ENCODE assay signal across 12 mouse cellular contexts in the genomic region with DNA sequence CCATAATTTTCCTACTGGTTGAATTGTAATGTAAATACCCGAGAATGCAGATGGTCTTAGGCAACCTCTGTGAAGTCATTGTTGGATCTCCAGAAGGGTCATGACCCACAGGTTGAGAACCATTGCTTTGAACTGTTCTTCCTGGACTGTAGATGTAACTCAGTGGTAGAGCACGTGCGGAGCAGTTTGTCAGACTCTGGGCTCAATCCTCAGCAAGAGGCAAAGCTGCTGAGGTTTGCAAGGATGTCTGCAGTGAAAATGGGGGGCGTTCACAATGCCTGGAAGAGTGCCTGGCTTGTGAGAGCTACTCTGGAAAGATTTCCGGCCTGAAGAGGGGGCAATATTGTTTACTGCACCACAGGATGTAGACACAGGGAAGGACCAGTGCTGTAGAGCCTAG. TPM values are rescaled to one million over a fixed set of nuclear protein-coding genes. Genes with fewer than 3 reads are reported as not detected.
DNase-seq lines count a peak whose midpoint lies in the region; ATAC-seq and TF ChIP-seq lines count a peak whose summit lies in the region.
"Had no signal": no experiment of that assay in that cellular context is flagged by ENCODE, and none has a peak within 500 bp of the region (broad histone marks: within the 10 kb centered on the region; RNA-seq: fewer than 3 reads in every experiment).

No protein-coding gene starts in this region.

- no peak for DNase-seq in liver, embryonic 14.5 days (ENCODE audit: low read depth in 3 of 3, low spot score in 3 of 3)
- no peak for DNase-seq in thymus, postnatal 0 days (ENCODE audit: low spot score)
- DNase-seq: cerebellum, adult 18-20 months; midbrain, embryonic 14.5 days had no signal

- 35% methylated on average over 5 of the region's 5 CpGs for WGBS in intestine, postnatal 0 days
- WGBS in intestine, embryonic 15.5 days, result 48% methylated on average over 5 of the region's 5 CpGs
- 55% methylated on average over 5 of the region's 5 CpGs for WGBS in kidney, embryonic 15.5 days
- 37% methylated on average over 5 of the region's 5 CpGs for WGBS in liver, embryonic 14.5 days (ENCODE audit: insufficient replicate concordance)
- WGBS in small intestine, adult 2 months, result 41% methylated on average over 5 of the region's 5 CpGs
- 78% methylated on average over 5 of the region's 5 CpGs for WGBS in forebrain, embryonic 15.5 days
- 71% methylated on average over 5 of the region's 5 CpGs for WGBS in hindbrain, embryonic 16.5 days

- no peaks in the 10 kb centered on the region for H3K36me3 ChIP-seq in intestine, postnatal 0 days (ENCODE audit: control insufficient read depth, insufficient read depth)
- H3K36me3 ChIP-seq in intestine, embryonic 15.5 days, result no peaks in the 10 kb centered on the region
- peaks cover 13% of the 10 kb centered on the region for H3K36me3 ChIP-seq in kidney, embryonic 15.5 days
- no peaks in the 10 kb centered on the region for H3K36me3 ChIP-seq in liver, embryonic 14.5 days (replicated peaks; ENCODE audit: control insufficient read depth, insufficient read depth, low read depth)
- H3K36me3 ChIP-seq in small intestine, adult 2 months (ENCODE audit: control insufficient read depth, insufficient read depth, low read length), result no peaks in the 10 kb centered on the region
- no peaks in the 10 kb centered on the region for H3K36me3 ChIP-seq in forebrain, embryonic 15.5 days
- H3K36me3 ChIP-seq in hindbrain, embryonic 16.5 days (ENCODE audit: control insufficient read depth, insufficient read depth, low read length), result no peaks in the 10 kb centered on the region

- H3K4me2 ChIP-seq in intestine, postnatal 0 days (replicated peaks; ENCODE audit: low read depth), result no peak overlapping the region
- no peak overlapping the region for H3K4me2 ChIP-seq in intestine, embryonic 15.5 days (replicated peaks)
- H3K4me2 ChIP-seq in kidney, embryonic 15.5 days, result no peak overlapping the region
- H3K4me2 ChIP-seq in liver, embryonic 14.5 days (ENCODE audit: low read depth), result no peak overlapping the region
- no peak overlapping the region for H3K4me2 ChIP-seq in forebrain, embryonic 15.5 days (replicated peaks)
- no peak overlapping the region for H3K4me2 ChIP-seq in hindbrain, embryonic 16.5 days (ENCODE audit: low read length)
- H3K4me2 ChIP-seq: hindbrain, embryonic 14.5 days had no signal

- no peak overlapping the region for H3K4me3 ChIP-seq in intestine, postnatal 0 days (ENCODE audit: low read depth, low read length)
- H3K4me3 ChIP-seq in intestine, embryonic 15.5 days (replicated peaks), result no peak overlapping the region
- H3K4me3 ChIP-seq in kidney, embryonic 15.5 days (replicated peaks), result no peak overlapping the region
- no peak overlapping the region for H3K4me3 ChIP-seq in liver, embryonic 14.5 days (ENCODE audit: insufficient read depth in 1 of 2, low read depth in 2 of 2, low read length in 2 of 2)
- no peak overlapping the region for H3K4me3 ChIP-seq in small intestine, adult 2 months (ENCODE audit: low read depth, low read length)
- no peak overlapping the region for H3K4me3 ChIP-seq in forebrain, embryonic 15.5 days
- H3K4me3 ChIP-seq in hindbrain, embryonic 16.5 days (ENCODE audit: low read length), result no peak overlapping the region
- H3K4me3 ChIP-seq: embryonic facial prominence, embryonic 10.5 days had no signal

- no peak overlapping the region for H3K27ac ChIP-seq in intestine, postnatal 0 days (ENCODE audit: low read depth, low read length)
- no peak overlapping the region for H3K27ac ChIP-seq in intestine, embryonic 15.5 days
- H3K27ac ChIP-seq in kidney, embryonic 15.5 days, result peak overlapping the region; percentile 16; the same call in 1 of the 2 replicates
- no peak overlapping the region for H3K27ac ChIP-seq in liver, embryonic 14.5 days
- H3K27ac ChIP-seq in small intestine, adult 2 months (ENCODE audit: insufficient read depth, low read depth, low read length), result no peak overlapping the region
- H3K27ac ChIP-seq in forebrain, embryonic 15.5 days (replicated peaks), result no peak overlapping the region
- H3K27ac ChIP-seq in hindbrain, embryonic 16.5 days (ENCODE audit: low read depth, low read length), result no peak overlapping the region
- H3K27ac ChIP-seq: embryonic facial prominence, embryonic 10.5 days; hindbrain, embryonic 14.5 days had no signal

- no peak for TF ChIP-seq POLR2A in small intestine, adult 2 months (IDR thresholded peaks at IDR 0.05; ENCODE audit: low read depth, low read length)

- H3K9me3 ChIP-seq in intestine, postnatal 0 days (ENCODE audit: control insufficient read depth), result no peaks in the 10 kb centered on the region
- no peaks in the 10 kb centered on the region for H3K9me3 ChIP-seq in intestine, embryonic 15.5 days
- no peaks in the 10 kb centered on the region for H3K9me3 ChIP-seq in kidney, embryonic 15.5 days (replicated peaks)
- no peaks in the 10 kb centered on the region for H3K9me3 ChIP-seq in liver, embryonic 14.5 days (ENCODE audit: control insufficient read depth, low read length)
- H3K9me3 ChIP-seq in forebrain, embryonic 15.5 days, result no peaks in the 10 kb centered on the region
- H3K9me3 ChIP-seq in hindbrain, embryonic 16.5 days (ENCODE audit: control insufficient read depth, low read length), result peaks cover 3% of the 10 kb centered on the region; the same call in 1 of the 2 replicates
- H3K9me3 ChIP-seq: embryonic facial prominence, embryonic 10.5 days had no signal

- no peaks in the 10 kb centered on the region for H3K27me3 ChIP-seq in intestine, postnatal 0 days (replicated peaks; ENCODE audit: control insufficient read depth, insufficient read depth, low read length)
- H3K27me3 ChIP-seq in intestine, embryonic 15.5 days (replicated peaks), result no peaks in the 10 kb centered on the region
- no peaks in the 10 kb centered on the region for H3K27me3 ChIP-seq in kidney, embryonic 15.5 days
- H3K27me3 ChIP-seq in liver, embryonic 14.5 days (ENCODE audit: control insufficient read depth, insufficient read depth, low read length), result no peaks in the 10 kb centered on the region; the same call in none of the 2 replicates
- H3K27me3 ChIP-seq in small intestine, adult 2 months (ENCODE audit: control insufficient read depth, insufficient read depth, low read length), result no peaks in the 10 kb centered on the region
- H3K27me3 ChIP-seq in forebrain, embryonic 15.5 days, result no peaks in the 10 kb centered on the region
- H3K27me3 ChIP-seq in hindbrain, embryonic 16.5 days (replicated peaks; ENCODE audit: control insufficient read depth, insufficient read depth, low read length), result no peaks in the 10 kb centered on the region

- H3K9ac ChIP-seq in intestine, postnatal 0 days (ENCODE audit: low read depth, low read length), result no peak overlapping the region
- H3K9ac ChIP-seq in intestine, embryonic 15.5 days, result no peak overlapping the region
- H3K9ac ChIP-seq in kidney, embryonic 15.5 days, result no peak overlapping the region
- H3K9ac ChIP-seq in liver, embryonic 14.5 days (replicated peaks), result no peak overlapping the region
- no peak overlapping the region for H3K9ac ChIP-seq in forebrain, embryonic 15.5 days (replicated peaks)
- H3K9ac ChIP-seq in hindbrain, embryonic 16.5 days (ENCODE audit: low read depth, low read length), result no peak overlapping the region
- H3K9ac ChIP-seq: hindbrain, embryonic 14.5 days had no signal

- peak; percentile 54 for TF ChIP-seq CTCF in intestine, postnatal 0 days (IDR thresholded peaks at IDR 0.05; ENCODE audit: low read depth)
- TF ChIP-seq CTCF in liver, embryonic 14.5 days (IDR thresholded peaks at IDR 0.05; ENCODE audit: low read depth), result no peak
- TF ChIP-seq CTCF in small intestine, adult 2 months (IDR thresholded peaks at IDR 0.05; ENCODE audit: extremely low read depth, insufficient read length, insufficient replicate concordance, low read depth, low read length), result peak; percentile 13; the same call in 1 of the 2 replicates

- H3K4me1 ChIP-seq in intestine, postnatal 0 days (replicated peaks; ENCODE audit: control insufficient read depth, insufficient read depth, low read length), result peaks cover 13% of the 10 kb centered on the region
- H3K4me1 ChIP-seq in intestine, embryonic 15.5 days (replicated peaks), result peaks cover 57% of the 10 kb centered on the region
- peaks cover 73% of the 10 kb centered on the region for H3K4me1 ChIP-seq in kidney, embryonic 15.5 days
- H3K4me1 ChIP-seq in liver, embryonic 14.5 days (replicated peaks; ENCODE audit: control insufficient read depth in 2 of 2, insufficient read depth in 2 of 2, low read length in 1 of 2), result peaks cover 0 to 18% of the 10 kb centered on the region in 2 experiments; a peak in 2 of 4 replicates
- peaks cover 49% of the 10 kb centered on the region; the same call in 1 of the 2 replicates for H3K4me1 ChIP-seq in small intestine, adult 2 months (ENCODE audit: control insufficient read depth, insufficient read depth, insufficient read length, low read length)
- H3K4me1 ChIP-seq in forebrain, embryonic 15.5 days, result peaks cover 8% of the 10 kb centered on the region
- peaks cover 4% of the 10 kb centered on the region for H3K4me1 ChIP-seq in hindbrain, embryonic 16.5 days (ENCODE audit: control insufficient read depth, insufficient read depth, low read depth, low read length)

- ATAC-seq in intestine, postnatal 0 days, result no peak
- no peak for ATAC-seq in intestine, embryonic 15.5 days
- ATAC-seq in kidney, embryonic 15.5 days (replicated peaks; ENCODE audit: low FRiP score), result no peak
- ATAC-seq in liver, embryonic 14.5 days (ENCODE audit: insufficient read depth), result 0 out of 2 replicates have a peak, but pooled peaks have one; percentile 35
- no peak for ATAC-seq in forebrain, embryonic 15.5 days (replicated peaks)
- ATAC-seq in hindbrain, embryonic 16.5 days, result no peak

- no peak for TF ChIP-seq EP300 in liver, embryonic 14.5 days (IDR thresholded peaks at IDR 0.05; ENCODE audit: low read depth)

RNA-seq across cellular contexts. Expression of a gene that starts 6.2 kb away (rescaled TPM):
- polyA plus RNA-seq in intestine, postnatal 0 days (2015; fragmentation: Nextera tagmentation; extraction: Ambion mirVana), result 32.8 and 37.5 TPM in 2 replicates
- 61.7 and 63.0 TPM in 2 replicates for polyA plus RNA-seq in intestine, embryonic 15.5 days (2015; fragmentation: Nextera tagmentation; extraction: Ambion mirVana)
- 50.8 and 58.6 TPM in 2 replicates for polyA plus RNA-seq in kidney, embryonic 15.5 days (2015; fragmentation: Nextera tagmentation; extraction: Ambion mirVana)
- polyA plus RNA-seq in liver, embryonic 14.5 days (2012; rRNA removed), result 1.4 TPM in 2 replicates
- polyA plus RNA-seq in liver, embryonic 14.5 days (2014; fragmentation: Nextera tagmentation; extraction: Ambion mirVana), result 3.5 and 4.3 TPM in 2 replicates
- 14.2 and 23.6 TPM in 2 replicates for polyA plus RNA-seq in small intestine, adult 2 months (2012; rRNA removed)
- 10.7 and 11.2 TPM in 2 replicates for polyA plus RNA-seq in forebrain, embryonic 15.5 days (2015; fragmentation: Nextera tagmentation; extraction: Ambion mirVana)
- polyA plus RNA-seq in hindbrain, embryonic 16.5 days (2015; fragmentation: Nextera tagmentation; extraction: Ambion mirVana), result 10.9 and 12.6 TPM in 2 replicates
- 12.3 and 17.1 TPM in 2 replicates for polyA plus RNA-seq in thymus, postnatal 0 days (2015; fragmentation: Nextera tagmentation; extraction: Ambion mirVana)
